Comparison of ENCODE assay signal across 9 mouse cellular contexts in the genomic region with DNA sequence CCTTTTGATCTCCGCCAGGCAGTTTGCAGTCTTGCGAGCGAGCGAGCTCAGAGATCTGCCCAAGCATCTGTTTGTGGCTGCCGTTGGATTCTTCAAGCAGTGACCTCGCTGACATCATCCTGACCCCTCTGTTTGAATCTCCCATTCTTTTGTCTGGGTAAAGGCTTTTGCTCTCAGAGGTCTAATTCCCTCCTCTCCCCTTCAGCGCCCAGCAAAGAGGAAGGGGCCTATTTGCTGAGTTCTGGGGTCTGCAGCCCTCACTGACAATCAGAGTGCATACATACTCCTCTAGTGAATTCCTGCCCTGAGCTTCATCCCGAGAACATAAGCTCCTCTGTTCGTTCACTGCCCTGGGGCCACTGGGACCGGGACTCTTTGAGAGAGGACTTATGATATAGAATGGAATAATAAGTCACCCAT.
DNase-seq lines count a peak whose midpoint lies in the region; ATAC-seq and TF ChIP-seq lines count a peak whose summit lies in the region.
"Had no signal": no experiment of that assay in that cellular context is flagged by ENCODE, and none has a peak within 500 bp of the region (broad histone marks: within the 10 kb centered on the region; RNA-seq: fewer than 3 reads in every experiment).

No protein-coding gene starts in this region.

- WGBS in heart, embryonic 14.5 days: 52% methylated on average over 10 of the region's 10 CpGs
- WGBS in heart, embryonic 11.5 days (ENCODE audit: insufficient replicate concordance): 46% methylated on average over 9 of the region's 10 CpGs
- WGBS in midbrain, embryonic 12.5 days: 5% methylated on average over 10 of the region's 10 CpGs
- WGBS in midbrain, postnatal 0 days: 27% methylated on average over 10 of the region's 10 CpGs
- WGBS in intestine, embryonic 16.5 days: 48% methylated on average over 10 of the region's 10 CpGs

- no peak overlapping the region for H3K9ac ChIP-seq in heart, embryonic 14.5 days (ENCODE audit: low read length)
- H3K9ac ChIP-seq in heart, embryonic 11.5 days (ENCODE audit: low read depth, low read length): no peak overlapping the region
- no peak overlapping the region for H3K9ac ChIP-seq in midbrain, embryonic 12.5 days (replicated peaks)
- no peak overlapping the region for H3K9ac ChIP-seq in midbrain, postnatal 0 days (replicated peaks; ENCODE audit: low read length, poor library complexity, severe bottlenecking)
- no peak overlapping the region for H3K9ac ChIP-seq in intestine, embryonic 16.5 days (ENCODE audit: low read depth, low read length)

- no peaks in the 10 kb centered on the region for H3K36me3 ChIP-seq in heart, embryonic 14.5 days (ENCODE audit: control insufficient read depth, insufficient read depth, low read length)
- H3K36me3 ChIP-seq in heart, embryonic 11.5 days (ENCODE audit: control insufficient read depth, insufficient read depth, low read length): no peaks in the 10 kb centered on the region
- H3K36me3 ChIP-seq in midbrain, embryonic 12.5 days: no peaks in the 10 kb centered on the region
- no peaks in the 10 kb centered on the region for H3K36me3 ChIP-seq in midbrain, postnatal 0 days (ENCODE audit: insufficient read depth, low read length)
- H3K36me3 ChIP-seq in intestine, embryonic 16.5 days (ENCODE audit: control insufficient read depth, insufficient read depth, low read length): no peaks in the 10 kb centered on the region
- no peaks in the 10 kb centered on the region for H3K36me3 ChIP-seq in splenic B cell, adult 2 months (ENCODE audit: control insufficient read depth, insufficient read depth, low read length, poor library complexity, severe bottlenecking)

- H3K4me1 ChIP-seq in heart, embryonic 14.5 days (ENCODE audit: control insufficient read depth in 2 of 2, insufficient read depth in 2 of 2, low read length in 2 of 2): peaks cover 19 to 23% of the 10 kb centered on the region in 2 experiments; a peak in 3 of 4 replicates
- no peaks in the 10 kb centered on the region for H3K4me1 ChIP-seq in heart, embryonic 11.5 days (ENCODE audit: control insufficient read depth, insufficient read depth, low read length)
- H3K4me1 ChIP-seq in midbrain, embryonic 12.5 days: peaks cover 17% of the 10 kb centered on the region
- H3K4me1 ChIP-seq in midbrain, postnatal 0 days (ENCODE audit: insufficient read depth, low read length): 0 out of 2 replicates have a peak, but pooled peaks cover 5% of the 10 kb centered on the region
- peaks cover 5% of the 10 kb centered on the region; the same call in 1 of the 2 replicates for H3K4me1 ChIP-seq in intestine, embryonic 16.5 days (ENCODE audit: control insufficient read depth, insufficient read depth, low read length)

- TF ChIP-seq CTCF in midbrain, postnatal 0 days (IDR thresholded peaks at IDR 0.05): no peak

- H3K4me3 ChIP-seq in heart, embryonic 14.5 days (ENCODE audit: control insufficient read depth in 1 of 2, insufficient read depth in 1 of 2, low read depth in 1 of 2, low read length in 2 of 2): no peak overlapping the region
- no peak overlapping the region for H3K4me3 ChIP-seq in heart, embryonic 11.5 days (ENCODE audit: low read depth, low read length)
- no peak overlapping the region for H3K4me3 ChIP-seq in midbrain, embryonic 12.5 days
- no peak overlapping the region for H3K4me3 ChIP-seq in midbrain, postnatal 0 days (ENCODE audit: low read depth, low read length)
- no peak overlapping the region for H3K4me3 ChIP-seq in intestine, embryonic 16.5 days (ENCODE audit: low read length)
- H3K4me3 ChIP-seq: erythroblast, embryonic 14.5 days had no signal

- H3K9me3 ChIP-seq in heart, embryonic 14.5 days (ENCODE audit: control insufficient read depth, low read length): no peaks in the 10 kb centered on the region
- no peaks in the 10 kb centered on the region for H3K9me3 ChIP-seq in heart, embryonic 11.5 days (replicated peaks; ENCODE audit: control insufficient read depth, low read length)
- H3K9me3 ChIP-seq in midbrain, embryonic 12.5 days: no peaks in the 10 kb centered on the region
- no peaks in the 10 kb centered on the region for H3K9me3 ChIP-seq in midbrain, postnatal 0 days (ENCODE audit: low read length)
- no peaks in the 10 kb centered on the region for H3K9me3 ChIP-seq in intestine, embryonic 16.5 days (ENCODE audit: control insufficient read depth, low read length)

- no peak for DNase-seq in midbrain, postnatal 0 days (ENCODE audit: low spot score)
- peak; percentile 48 for DNase-seq in splenic B cell, adult 2 months (ENCODE audit: low read depth, low spot score)
- DNase-seq in layer of hippocampus, postnatal 25 days (ENCODE audit: extremely low spot score in 1 of 2, low spot score in 1 of 2): no peak
- DNase-seq in left cerebral cortex, adult 18-20 months (ENCODE audit: low spot score in 2 of 2): no peak

- peak overlapping the region; percentile 15 to 51 for H3K27ac ChIP-seq in heart, embryonic 14.5 days (replicated peaks in 1 of 2; ENCODE audit: control insufficient read depth in 1 of 2, insufficient read depth in 1 of 2, low read depth in 2 of 2, low read length in 2 of 2)
- H3K27ac ChIP-seq in heart, embryonic 11.5 days (ENCODE audit: low read depth, low read length): no peak overlapping the region
- H3K27ac ChIP-seq in midbrain, embryonic 12.5 days (replicated peaks): peak overlapping the region; percentile 5
- H3K27ac ChIP-seq in midbrain, postnatal 0 days (ENCODE audit: low read depth, low read length): no peak overlapping the region
- H3K27ac ChIP-seq in intestine, embryonic 16.5 days (ENCODE audit: low read length): 0 out of 2 replicates have a peak overlapping the region, but pooled peaks have one; percentile 7

- ATAC-seq in heart, embryonic 14.5 days (ENCODE audit: insufficient number of reproducible peaks, insufficient read depth, low FRiP score, low read depth): no peak
- ATAC-seq in heart, embryonic 11.5 days (replicated peaks; ENCODE audit: insufficient number of reproducible peaks, low FRiP score, low TSS enrichment): no peak
- peak; percentile 57 for ATAC-seq in midbrain, embryonic 12.5 days (ENCODE audit: low FRiP score, low read depth)
- ATAC-seq in midbrain, postnatal 0 days (ENCODE audit: low FRiP score): no peak
- ATAC-seq in intestine, embryonic 16.5 days: no peak

- H3K4me2 ChIP-seq in heart, embryonic 14.5 days (ENCODE audit: low read length): no peak overlapping the region
- no peak overlapping the region for H3K4me2 ChIP-seq in heart, embryonic 11.5 days
- H3K4me2 ChIP-seq in midbrain, embryonic 12.5 days (replicated peaks): no peak overlapping the region
- H3K4me2 ChIP-seq in midbrain, postnatal 0 days (ENCODE audit: low read depth, low read length, poor library complexity, severe bottlenecking): no peak overlapping the region
- H3K4me2 ChIP-seq in intestine, embryonic 16.5 days (ENCODE audit: low read depth, low read length): no peak overlapping the region

- H3K27me3 ChIP-seq in heart, embryonic 14.5 days (ENCODE audit: control insufficient read depth, insufficient read depth, low read length): no peaks in the 10 kb centered on the region
- peaks cover 3% of the 10 kb centered on the region; the same call in 1 of the 2 replicates for H3K27me3 ChIP-seq in heart, embryonic 11.5 days (ENCODE audit: control insufficient read depth, insufficient read depth, low read length)
- no peaks in the 10 kb centered on the region; the same call in 1 of the 2 replicates for H3K27me3 ChIP-seq in midbrain, embryonic 12.5 days
- no peaks in the 10 kb centered on the region for H3K27me3 ChIP-seq in midbrain, postnatal 0 days (ENCODE audit: insufficient read depth, low read length)
- no peaks in the 10 kb centered on the region for H3K27me3 ChIP-seq in intestine, embryonic 16.5 days (replicated peaks; ENCODE audit: control insufficient read depth, insufficient read depth, low read length)
- H3K27me3 ChIP-seq in splenic B cell, adult 2 months (ENCODE audit: control insufficient read depth, insufficient read depth, low read length, poor library complexity, severe bottlenecking): no peaks in the 10 kb centered on the region

Comparison
In these comparisons a context has a peak if more than half of its experiments do, and no peak if none do; other contexts are left out.
1. H3K27ac ChIP-seq: peak in heart, embryonic 14.5 days (2 of 2), midbrain, embryonic 12.5 days (single experiment) and intestine, embryonic 16.5 days (single experiment); none in heart, embryonic 11.5 days (single experiment) and midbrain, postnatal 0 days (single experiment).